Mouse (Mus musculus): ENCODE results near the gene Slco3a1.

The Slco3a1 gene

DNA sequence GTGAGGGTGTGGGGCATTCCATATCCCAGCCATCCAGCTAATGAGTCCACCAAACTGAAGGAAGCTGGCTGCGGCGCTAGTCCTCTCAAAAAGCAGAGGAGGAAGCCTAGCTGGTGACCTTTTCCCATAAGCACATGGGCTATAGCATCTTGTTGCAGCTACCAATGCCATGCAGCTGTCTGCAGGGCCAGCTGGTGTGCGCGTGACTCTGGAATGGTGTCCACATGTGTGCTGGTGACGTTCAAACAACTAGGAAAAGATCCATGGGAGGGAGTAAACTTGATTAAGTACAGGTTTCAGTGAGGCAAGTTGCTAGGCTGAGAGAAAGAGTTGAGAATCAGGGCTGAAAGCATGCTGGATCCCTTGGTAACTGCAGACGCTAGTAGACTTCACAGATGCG, 201.3 kb downstream of the Slco3a1 start:
- ATAC-seq (ENCODE audit: low TSS enrichment), result no peak

DNA sequence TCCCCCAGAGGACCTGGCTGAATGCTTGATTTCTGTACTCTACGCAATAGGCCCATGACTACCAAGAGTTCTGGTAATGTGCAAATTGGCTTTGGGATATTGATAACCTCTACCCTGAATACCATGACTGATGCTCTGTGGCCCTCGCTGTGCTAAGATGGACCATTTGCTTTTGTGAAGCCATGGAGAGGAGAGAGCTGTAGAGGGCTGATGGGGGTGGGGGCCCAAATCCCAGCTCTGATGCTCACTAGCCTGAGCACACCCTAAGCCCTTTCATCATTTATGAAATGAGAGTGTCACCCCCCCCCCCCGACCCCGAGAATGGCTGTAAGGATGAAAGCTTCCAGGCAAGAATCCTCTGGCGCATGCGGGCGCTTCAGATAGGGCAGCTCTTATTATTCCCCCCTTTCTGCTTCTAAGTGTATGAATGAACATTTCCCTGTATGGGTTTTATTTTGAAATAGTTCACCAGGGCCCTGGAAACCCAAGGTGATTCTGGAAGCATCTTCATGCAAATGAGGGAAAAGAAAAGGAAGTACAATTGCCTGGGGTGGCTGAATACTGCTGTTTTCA, 206.2 kb downstream of the Slco3a1 start:
- no peak for ATAC-seq (ENCODE audit: low TSS enrichment)

DNA sequence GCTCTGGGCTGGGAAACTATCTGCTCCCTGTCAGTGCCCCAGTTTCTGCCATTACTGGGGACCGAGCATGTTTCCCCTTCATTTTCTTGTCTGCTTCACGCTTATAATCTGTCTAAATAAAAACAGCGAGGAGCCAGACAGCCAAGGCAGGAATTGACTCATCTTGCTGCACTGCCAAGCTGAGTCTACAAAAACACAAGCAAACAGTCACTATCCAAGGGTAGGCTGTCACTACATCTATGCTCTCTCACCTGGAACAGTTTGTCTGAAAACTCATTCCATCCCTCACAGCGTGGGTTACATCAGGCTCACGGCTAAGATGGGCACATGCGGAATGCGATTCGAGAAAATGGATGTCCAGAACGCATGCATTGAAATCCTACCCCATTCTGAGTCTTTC, 207.6 kb downstream of the Slco3a1 start:
- ATAC-seq (ENCODE audit: low TSS enrichment), result peak; percentile 62; the same call in 1 of the 2 replicates

DNA sequence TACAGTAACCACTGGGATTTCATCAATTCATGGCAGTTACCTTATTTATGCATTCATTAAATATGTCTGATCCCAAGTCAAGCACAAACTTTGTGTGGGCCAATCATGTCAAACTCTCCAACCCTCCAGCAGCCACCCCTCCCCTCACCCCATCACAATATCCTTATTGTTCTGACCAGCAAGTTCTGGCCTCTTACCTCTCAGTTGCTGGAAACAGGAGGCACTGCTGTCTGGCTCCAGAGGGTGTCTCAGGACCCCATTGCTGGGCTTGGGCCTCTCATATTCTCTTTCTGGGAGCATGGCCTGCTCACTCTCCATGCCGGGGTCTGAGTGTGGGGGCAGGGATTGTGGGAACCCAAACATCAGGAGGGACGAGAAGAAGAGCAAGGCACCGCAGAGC, 208.1 kb downstream of the Slco3a1 start:
- ATAC-seq (ENCODE audit: low TSS enrichment), result no peak

DNA sequence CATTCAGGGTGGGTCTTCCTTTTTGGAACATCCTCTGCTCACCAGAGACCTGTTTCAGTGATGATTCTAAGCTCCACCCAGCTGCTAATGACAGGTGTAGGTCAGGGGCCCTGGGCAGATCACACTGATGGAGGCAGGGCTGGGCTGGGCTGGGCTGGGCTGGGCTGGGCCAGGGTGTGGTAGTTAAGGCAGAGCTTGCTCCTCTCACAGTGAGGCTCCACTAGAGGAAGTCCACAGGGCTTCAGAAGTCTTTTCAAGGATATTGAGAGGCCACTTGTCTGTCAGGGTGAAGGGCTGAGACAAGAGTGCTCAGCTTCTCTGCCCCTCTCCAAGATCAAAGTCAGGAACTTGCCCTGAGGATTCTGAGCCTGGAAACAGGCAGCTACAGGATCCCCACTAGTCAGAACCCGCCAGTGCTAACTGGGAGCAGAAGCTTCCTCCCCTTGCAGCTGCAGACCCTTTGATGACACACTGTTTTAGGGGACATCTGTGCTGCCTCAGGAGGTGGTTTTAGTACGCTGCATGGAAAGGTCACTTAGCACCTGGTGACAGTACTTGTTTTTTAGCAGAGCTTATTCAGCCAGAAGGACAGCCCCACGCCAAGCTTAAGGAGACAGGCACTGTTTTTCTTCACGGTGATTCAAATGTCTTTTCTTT, 213.3 kb downstream of the Slco3a1 start:
- ATAC-seq (ENCODE audit: low TSS enrichment), result no peak

DNA sequence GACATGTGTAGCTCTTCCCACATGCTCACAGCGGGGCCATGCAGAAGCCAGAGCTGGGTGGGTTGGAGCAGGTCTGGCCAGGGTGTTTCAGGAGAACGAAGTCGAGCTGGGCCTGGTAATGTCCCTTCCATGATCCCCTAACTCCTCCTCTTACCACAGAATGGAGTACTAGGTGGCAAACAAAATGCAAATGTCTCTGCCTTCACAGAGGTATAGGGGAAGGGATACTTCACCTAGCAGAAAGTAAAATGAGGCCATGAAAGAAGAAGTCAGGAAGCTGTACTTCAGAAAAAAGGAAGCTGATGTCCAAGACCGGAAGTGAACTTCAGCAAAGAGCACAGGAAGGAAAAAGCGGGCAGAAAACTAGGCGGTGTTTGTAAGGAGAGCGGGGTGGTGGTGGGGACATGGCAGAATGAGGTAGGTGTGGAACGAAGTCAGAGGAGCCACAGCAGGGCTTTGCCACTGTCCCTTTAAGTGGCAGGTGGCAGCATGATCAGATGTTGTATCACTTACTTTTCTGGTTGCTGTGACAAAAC, 214.1 kb downstream of the Slco3a1 start:
- no peak for ATAC-seq (ENCODE audit: low TSS enrichment)

DNA sequence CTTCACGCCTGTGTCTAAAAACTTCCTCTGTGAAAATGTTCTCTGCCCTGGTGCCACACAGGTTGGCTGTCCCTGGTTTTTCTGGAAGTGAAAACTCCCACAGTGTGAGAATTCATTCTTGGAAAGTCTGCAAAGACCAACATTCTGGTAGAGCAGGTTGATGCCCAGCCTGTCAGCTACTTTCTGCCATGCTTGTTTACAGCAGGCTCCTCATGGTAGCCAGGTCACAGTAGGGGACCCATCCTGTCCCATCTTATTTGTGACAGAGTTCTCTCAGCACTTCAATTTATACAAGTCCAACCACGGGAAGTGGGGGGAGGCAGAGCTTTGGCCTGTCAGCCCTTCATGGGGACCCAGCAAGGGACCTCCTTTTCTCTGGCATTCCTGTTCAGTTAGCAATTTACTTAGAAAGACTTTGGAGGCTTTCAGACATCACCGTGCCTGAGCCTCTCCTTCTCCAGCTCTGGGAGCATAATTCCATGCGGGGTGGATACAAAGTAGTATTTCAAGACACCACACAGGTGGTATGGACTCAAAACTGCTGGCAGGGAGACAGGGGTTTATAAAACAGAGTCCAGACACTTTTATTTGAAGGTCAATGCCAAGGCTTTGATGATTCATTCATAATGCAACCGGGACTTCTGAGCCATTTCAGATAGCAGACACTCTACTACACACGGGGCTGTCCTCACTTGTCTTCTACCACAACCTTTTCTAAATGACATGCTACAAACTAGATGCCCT, 216.7 kb downstream of the Slco3a1 start:
- ATAC-seq (ENCODE audit: low TSS enrichment), result no peak

DNA sequence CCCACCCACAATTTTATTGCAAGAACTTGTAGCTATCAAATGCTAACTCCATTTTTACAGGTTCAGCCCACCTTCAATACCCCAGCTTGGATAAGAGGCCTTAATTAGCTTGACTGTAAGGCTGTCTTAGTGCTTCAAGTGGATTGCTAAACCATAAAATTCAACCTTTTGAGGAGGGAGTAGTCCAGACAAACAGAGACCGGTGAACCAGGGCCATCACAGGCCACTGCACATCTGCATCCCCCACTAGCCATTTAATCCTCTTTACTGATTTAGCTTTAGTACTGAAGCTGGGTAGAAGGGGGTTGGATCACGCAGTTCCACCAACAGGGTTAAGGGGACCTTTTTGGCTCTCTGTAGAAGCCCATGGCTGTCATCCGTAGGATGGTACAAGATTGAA, 222.3 kb downstream of the Slco3a1 start:
- no peak for ATAC-seq (ENCODE audit: low TSS enrichment)

DNA sequence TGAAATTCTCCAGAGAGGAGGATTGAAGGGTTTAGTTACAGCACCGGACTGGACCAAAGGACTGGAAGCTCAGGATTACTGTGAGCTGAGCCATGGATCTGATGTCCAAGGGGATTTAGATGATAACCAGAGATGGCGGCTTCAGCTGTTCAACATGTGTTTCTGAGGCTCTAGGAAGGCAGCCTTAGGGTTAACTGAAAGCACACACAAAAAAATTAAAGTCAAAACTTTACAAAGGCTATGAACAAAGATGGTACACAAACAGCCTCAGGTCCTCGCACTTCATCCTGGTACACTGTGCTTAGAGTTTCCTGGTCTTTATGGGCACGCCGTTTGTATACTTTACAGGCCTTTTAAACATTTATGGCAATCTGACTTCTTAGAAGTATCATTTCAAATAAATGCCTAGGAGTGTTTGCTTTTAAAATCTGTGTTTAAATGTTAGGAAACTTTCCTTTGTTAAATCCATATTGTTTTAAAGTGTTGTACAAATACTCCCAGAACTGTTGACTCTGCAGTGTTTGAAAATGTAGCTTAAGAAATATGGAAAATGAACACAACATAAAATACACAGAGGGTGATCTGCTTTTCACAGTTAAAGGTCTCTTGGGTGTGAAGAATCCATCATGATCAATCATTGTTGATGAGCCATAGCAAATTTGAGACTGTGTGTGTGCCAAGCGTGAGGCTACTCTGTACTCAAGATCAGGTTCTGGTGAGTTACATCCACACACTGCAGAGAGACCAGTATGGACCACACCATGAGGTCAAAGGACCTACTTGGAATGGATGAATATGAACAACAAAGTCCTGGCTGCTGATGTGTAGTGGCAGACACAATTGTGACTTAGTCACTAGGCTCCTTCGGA, 223.5 kb downstream of the Slco3a1 start:
- no peak for ATAC-seq (ENCODE audit: low TSS enrichment)

DNA sequence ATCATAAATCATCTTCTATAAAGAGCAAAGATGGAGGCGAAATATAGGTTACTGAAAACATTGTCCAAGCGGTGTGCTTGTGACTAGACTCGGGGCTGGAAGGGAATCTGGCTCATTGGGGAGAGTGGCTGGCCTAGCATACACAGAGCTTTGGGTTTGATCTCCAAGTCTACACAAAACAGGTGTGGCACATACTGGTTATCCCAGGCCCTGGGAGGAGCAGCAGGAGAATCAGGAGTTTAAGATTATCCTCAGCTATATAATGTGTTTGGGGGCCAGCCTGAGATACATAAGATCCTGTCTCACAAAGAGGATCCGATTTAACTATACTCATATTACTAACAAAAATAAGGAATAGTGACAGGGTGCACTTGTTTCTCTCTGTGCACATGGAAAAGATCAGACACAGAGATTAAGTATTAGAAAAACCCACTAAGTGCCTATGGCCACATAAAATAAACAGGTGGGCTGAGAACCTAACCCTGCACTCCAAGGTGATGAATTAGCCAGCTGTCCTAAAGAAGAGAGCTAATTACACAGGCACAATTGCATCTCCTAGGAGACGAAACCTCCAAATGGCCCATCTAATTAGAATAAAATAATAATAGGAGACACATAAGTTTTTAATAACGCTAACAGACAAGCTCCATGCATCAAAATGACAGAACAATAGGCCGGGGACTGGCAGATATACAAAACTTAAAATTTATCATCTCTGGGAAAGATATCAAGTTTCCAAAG, 224.3 kb downstream of the Slco3a1 start:
- peak; percentile 31; the same call in 1 of the 2 replicates for ATAC-seq (ENCODE audit: low TSS enrichment)

DNA sequence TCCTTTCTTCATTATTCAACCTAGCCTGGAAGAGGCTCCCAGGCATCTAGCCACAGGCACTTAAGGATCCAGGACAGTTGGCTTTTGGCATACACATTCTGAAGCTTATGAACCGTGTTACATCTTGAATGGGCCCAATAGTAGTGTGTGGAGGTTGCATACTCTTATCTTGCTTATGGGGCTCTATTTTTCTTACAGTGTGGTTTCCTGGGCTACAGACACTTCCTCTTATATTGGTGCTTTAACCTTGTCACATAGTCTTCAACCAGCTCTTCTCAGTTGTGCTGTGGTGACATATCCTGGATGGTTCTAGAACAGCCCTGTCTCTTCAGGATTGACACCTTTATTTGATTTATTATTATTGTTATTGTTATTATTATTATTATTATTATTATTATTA, 225.6 kb downstream of the Slco3a1 start:
- ATAC-seq (ENCODE audit: low TSS enrichment), result no peak

DNA sequence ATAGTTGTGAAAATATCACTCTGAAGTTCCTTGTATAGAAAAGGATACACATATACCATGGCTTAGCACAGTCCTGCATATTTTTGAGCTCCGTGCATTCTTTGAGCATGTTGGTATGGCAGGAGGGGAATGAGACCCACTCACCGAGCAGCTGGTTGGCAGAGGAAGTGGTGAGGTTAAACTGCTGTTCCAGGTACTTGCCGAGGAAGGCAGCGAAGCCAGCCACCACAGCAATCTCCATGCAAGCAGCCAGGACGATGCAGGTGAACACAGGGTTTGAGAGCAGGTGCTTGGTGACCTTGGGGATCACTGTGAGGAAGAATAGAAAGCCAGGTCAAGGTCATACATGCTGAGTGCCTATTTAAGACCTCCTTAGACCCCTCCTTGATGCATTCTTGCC, 226.9 kb downstream of the Slco3a1 start:
- no peak for ATAC-seq (ENCODE audit: low TSS enrichment)

DNA sequence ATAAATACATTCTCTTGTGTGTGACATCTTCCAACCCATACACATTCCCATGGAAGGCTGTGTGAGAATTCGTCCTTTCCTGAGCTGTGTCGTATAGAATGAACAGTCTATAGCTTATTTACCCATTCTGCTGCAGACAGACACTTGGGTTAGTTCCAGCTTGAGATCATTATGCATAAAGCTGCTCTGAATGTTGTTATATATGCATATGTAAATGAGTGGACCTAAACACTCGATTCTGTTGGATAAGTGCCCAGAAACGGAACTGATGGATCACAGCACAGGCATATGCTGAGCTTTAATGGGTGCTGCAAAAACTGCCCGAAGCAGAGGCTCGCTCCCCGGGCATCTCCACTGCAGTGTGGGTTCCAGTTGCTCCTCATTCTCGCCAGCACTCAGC, 229.5 kb downstream of the Slco3a1 start:
- peak; percentile 87 for ATAC-seq (ENCODE audit: low TSS enrichment)

DNA sequence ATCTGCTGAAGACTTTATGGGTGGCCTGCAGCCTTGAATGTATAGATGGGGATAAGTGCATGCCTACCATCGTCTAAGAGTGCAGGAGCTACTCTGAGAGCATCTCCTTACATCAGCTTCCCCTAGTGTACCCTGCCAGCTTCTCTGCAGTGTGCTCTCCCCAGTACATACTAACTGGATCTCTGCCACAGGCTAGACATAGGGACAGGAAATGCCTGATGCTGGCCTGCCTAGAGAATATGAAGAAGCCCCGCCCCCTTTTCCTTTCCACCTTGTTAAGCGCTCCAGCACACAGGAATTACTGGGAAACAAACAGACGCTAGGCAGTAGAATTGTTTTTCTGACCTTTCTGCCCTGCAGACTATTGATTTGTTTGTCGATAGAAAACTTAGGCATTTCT, 230.9 kb downstream of the Slco3a1 start:
- ATAC-seq (ENCODE audit: low TSS enrichment), result no peak

DNA sequence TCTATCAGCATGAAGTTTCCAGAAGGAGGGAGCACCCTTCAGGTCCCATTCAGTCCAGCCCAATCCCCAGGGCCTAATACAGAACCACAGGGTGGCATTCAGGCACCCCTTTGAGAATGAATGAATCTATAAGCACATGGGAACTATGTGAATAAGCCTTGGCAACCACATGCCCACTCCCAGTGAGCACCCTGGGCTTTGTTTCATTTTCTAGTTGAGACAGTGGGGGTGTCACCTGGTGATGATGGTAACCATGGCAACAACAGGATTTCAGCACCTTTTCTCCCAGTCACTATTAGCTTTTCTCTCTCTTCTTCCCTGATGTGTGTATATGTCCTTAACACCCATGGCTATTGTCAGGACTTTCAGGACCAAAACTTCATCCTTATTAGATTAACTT, 231.4 kb downstream of the Slco3a1 start:
- ATAC-seq (ENCODE audit: low TSS enrichment), result no peak

DNA sequence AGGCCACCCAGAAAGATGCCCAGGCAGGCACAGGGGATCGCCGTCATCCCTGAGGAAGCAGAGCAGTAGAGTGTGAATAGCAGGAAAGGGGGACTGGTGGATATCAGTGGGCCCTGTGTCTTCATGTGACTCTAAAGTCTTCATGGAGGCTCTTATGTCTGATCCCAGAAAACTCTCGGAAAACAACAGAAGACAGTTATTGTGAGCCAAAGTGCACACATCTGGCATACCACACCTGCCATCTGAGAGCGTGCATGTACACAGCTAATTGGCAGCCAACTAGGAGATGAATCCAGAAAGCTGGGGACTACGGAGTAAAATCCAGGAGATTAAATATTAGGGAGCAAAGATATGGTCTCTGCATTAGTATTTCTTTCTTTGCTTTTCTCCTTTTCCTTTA, 233.9 kb downstream of the Slco3a1 start:
- ATAC-seq (ENCODE audit: low TSS enrichment), result no peak

DNA sequence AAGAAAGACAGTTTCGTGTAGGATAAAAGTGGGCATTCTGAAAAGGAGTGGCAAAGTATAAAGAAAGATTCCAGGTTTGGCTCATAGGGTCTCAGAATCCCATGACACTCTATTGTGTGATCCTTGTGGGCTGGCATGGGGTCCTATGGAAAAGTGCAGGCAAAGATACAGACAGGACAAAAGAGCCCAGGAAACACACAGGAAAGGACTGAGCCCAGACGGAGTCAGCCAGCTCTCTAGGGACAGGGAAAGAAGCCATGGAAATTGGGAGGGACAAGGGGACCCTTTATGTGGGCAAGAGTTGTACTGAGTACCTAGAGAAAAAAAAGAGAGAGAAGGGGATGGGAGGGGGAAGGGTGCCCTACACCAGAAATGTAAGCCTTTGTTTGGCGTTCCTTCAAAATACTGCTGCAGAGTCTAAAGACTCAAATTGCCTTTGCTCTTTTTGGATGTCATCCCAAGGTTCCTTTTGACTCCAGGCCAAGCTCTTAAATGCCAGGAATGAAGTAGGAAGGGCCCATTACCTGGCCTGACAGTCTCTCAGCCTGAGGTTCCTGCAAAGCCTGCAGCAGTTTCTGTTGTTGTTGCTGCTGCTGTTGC, 238.6 kb downstream of the Slco3a1 start:
- no peak for ATAC-seq (ENCODE audit: low TSS enrichment)

DNA sequence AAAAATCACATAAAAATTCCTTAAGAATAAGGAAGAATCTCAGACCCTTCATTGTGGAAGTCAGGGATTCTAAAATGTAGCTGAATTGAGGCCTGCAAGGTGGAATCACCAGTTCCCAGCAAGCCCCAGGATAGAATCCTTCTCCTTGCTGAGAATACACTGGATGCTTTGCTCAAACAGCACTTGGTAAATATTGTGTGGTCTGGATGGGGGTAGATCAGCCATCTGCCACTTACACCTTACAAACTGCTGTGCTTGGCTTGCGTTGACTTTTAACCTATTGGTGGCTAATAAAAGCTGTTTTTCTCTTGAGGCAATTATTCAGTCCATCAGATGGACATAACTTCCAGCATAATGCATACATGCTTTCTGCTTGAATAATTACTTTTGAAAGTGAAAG, 240.3 kb downstream of the Slco3a1 start:
- ATAC-seq (ENCODE audit: low TSS enrichment), result no peak

DNA sequence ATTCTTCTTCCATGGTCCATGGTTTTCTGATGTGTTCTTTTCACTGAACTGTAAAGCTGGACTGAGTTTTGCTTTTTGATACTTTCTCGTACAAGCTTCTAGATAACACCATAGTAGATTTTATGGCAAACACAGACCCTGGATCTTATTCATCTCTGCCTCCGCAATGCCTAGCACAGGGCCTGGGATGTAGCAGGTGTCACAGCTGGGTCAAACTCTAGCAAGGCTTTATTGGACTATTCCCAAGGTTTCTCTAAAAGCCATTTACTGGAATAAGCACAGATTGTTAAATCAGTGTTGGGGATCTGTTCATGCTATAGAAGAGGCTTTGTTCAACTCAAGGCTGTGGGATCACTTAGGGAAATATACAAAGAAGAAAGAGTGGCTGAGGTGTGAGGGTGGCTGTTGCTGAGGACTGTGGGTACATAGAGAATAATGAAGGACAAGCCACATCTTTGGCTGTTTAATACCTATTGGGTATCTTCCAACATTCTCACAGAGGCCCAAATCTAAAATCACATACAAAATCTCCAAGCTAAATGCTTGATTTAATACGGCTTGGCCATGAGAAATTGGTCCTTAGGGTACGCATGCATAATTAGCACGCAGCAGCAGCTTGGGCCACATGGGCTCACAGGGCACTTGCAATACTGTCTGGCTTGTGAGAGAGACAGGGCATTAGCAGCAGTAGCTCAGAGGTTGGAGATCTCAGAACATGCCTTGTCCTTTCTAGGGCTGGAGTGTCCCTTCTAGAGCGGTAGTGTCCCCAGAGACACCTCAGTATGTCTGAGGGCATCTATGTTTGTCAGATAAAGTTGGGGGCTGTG, 241.1 kb downstream of the Slco3a1 start:
- ATAC-seq (ENCODE audit: low TSS enrichment), result no peak

DNA sequence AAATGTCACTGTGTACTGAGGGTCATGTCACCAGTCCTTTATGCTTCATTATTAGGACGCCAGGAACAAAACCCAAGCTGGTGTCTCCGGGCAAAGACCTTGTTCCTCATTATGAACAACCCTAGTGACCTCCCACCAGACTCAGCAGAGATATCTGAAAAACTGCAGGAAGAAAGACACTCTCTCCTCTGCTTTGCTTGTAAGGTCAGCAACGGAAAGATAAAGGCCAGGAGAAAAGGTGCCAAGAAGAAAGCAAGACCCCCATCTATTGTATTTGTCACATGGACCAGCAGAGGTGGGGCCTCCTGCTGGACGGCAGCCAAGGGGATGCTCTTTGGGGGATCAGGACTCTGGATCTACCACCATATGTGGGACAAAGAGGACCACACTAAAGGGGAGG, 243.0 kb downstream of the Slco3a1 start:
- no peak for ATAC-seq (ENCODE audit: low TSS enrichment)
